Mouse (Mus musculus): ENCODE measurements at regions not wholly inside any gene's neighbourhood (a gene's known extent, or its start where the extent isn't known, plus 50 kb on each side); places are given as distances from the start of the nearest gene placed in this dataset.

DNA sequence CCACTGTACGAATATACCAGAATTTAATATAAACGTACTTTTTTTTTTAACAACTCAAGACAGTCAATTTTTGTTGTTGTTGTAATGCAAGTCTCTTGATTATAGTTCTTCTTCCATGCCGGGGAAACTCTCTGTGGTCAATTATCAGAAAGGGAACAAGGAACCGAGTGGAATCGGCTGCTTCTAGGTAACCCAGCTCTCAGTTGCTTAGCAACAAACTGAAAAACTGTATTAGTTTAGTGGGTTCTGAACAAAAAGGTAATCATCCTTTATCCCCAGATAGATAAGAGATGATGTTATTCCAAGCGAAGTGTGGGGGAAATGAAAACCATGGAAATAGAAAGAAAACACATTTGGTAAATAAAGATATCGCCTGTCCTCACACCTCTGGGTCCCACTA lies 57.9 kb upstream of the Sfmbt2 start:
- no peak for TF ChIP-seq NRF1 (IDR thresholded peaks at IDR 0.05; ENCODE audit: low read depth, low read length)
- TF ChIP-seq CTCF (conservative IDR thresholded peaks at IDR 0.05 in 1 of 2, IDR thresholded peaks at IDR 0.05 in 1 of 2; ENCODE audit: low read depth in 2 of 2, low read length in 2 of 2) = no peak
- TF ChIP-seq POLR2A (IDR thresholded peaks at IDR 0.05; ENCODE audit: low read depth, low read length) = no peak
